21 mouse cellular contexts compared by ENCODE assay signal in genomic region chr3:30453046-30453445, GRCm38 (mm10).
A peak's percentile ranks its signal among the peaks of the same experiment; 100 is the strongest.
DNase-seq lines count a peak whose midpoint lies in the region; ATAC-seq and TF ChIP-seq lines count a peak whose summit lies in the region.
"Had no signal": no experiment of that assay in that cellular context is flagged by ENCODE, and none has a peak within 500 bp of the region (broad histone marks: within the 10 kb centered on the region; RNA-seq: fewer than 3 reads in every experiment).

No protein-coding gene starts in this region.

- no peaks in the 10 kb centered on the region for H3K9me3 ChIP-seq in kidney, postnatal 0 days (replicated peaks; ENCODE audit: low read length)
- no peaks in the 10 kb centered on the region for H3K9me3 ChIP-seq in midbrain, embryonic 13.5 days
- H3K9me3 ChIP-seq: embryonic facial prominence, embryonic 12.5 days; heart, embryonic 10.5 days; midbrain, embryonic 12.5 days had no signal

- no peaks in the 10 kb centered on the region for H3K27me3 ChIP-seq in kidney, postnatal 0 days (ENCODE audit: insufficient read depth, low read length)
- H3K27me3 ChIP-seq in midbrain, embryonic 13.5 days: no peaks in the 10 kb centered on the region
- H3K27me3 ChIP-seq: embryonic facial prominence, embryonic 12.5 days; midbrain, embryonic 12.5 days had no signal

- 46% methylated on average over 6 of the region's 6 CpGs for WGBS in kidney, postnatal 0 days
- 74% methylated on average over 6 of the region's 6 CpGs for WGBS in midbrain, embryonic 13.5 days

- H3K9ac ChIP-seq in kidney, postnatal 0 days (ENCODE audit: low read depth, low read length): no peak overlapping the region
- H3K9ac ChIP-seq in midbrain, embryonic 13.5 days (replicated peaks): no peak overlapping the region
- H3K9ac ChIP-seq: embryonic facial prominence, embryonic 12.5 days; liver, postnatal 0 days; midbrain, embryonic 12.5 days had no signal

- peaks cover 11% of the 10 kb centered on the region for H3K4me1 ChIP-seq in kidney, postnatal 0 days (replicated peaks; ENCODE audit: insufficient read depth, low read length)
- H3K4me1 ChIP-seq in midbrain, embryonic 13.5 days (replicated peaks): peaks cover 11% of the 10 kb centered on the region; the same call in 1 of the 2 replicates

- no peak overlapping the region for H3K4me3 ChIP-seq in kidney, postnatal 0 days (replicated peaks; ENCODE audit: low read depth, low read length)
- H3K4me3 ChIP-seq in midbrain, embryonic 13.5 days (replicated peaks): no peak overlapping the region
- H3K4me3 ChIP-seq: embryonic facial prominence, embryonic 12.5 days; gastrocnemius, adult 2 months; heart, embryonic 10.5 days; left cerebral cortex, adult 2 months; midbrain, embryonic 12.5 days had no signal

- ATAC-seq in kidney, postnatal 0 days (replicated peaks; ENCODE audit: low FRiP score, low read depth): no peak
- no peak for ATAC-seq in midbrain, embryonic 13.5 days
- ATAC-seq: hindbrain, postnatal 0 days; liver, postnatal 0 days; lung, postnatal 0 days had no signal

- no peaks in the 10 kb centered on the region for H3K36me3 ChIP-seq in kidney, postnatal 0 days (ENCODE audit: insufficient read depth, low read length)
- no peaks in the 10 kb centered on the region for H3K36me3 ChIP-seq in midbrain, embryonic 13.5 days
- H3K36me3 ChIP-seq: embryonic facial prominence, embryonic 12.5 days; heart, embryonic 10.5 days; midbrain, embryonic 12.5 days had no signal

- no peak for TF ChIP-seq CTCF in kidney, postnatal 0 days (IDR thresholded peaks at IDR 0.05; ENCODE audit: low read depth)

- H3K4me2 ChIP-seq in kidney, postnatal 0 days (ENCODE audit: low read length): no peak overlapping the region
- H3K4me2 ChIP-seq in midbrain, embryonic 13.5 days (replicated peaks): no peak overlapping the region
- H3K4me2 ChIP-seq: embryonic facial prominence, embryonic 12.5 days; liver, embryonic 11.5 days; midbrain, embryonic 12.5 days had no signal

- H3K27ac ChIP-seq in kidney, postnatal 0 days: peak overlapping the region; percentile 42; the same call in 1 of the 2 replicates
- no peak overlapping the region for H3K27ac ChIP-seq in midbrain, embryonic 13.5 days
- H3K27ac ChIP-seq: embryonic facial prominence, embryonic 12.5 days; gastrocnemius, adult 2 months; heart, embryonic 10.5 days; hindbrain, postnatal 0 days; left cerebral cortex, adult 2 months; midbrain, embryonic 12.5 days; stomach, postnatal 0 days had no signal

- DNase-seq in embryo, embryonic 10 days (ENCODE audit: low spot score): peak; percentile 11
- no peak for DNase-seq in embryo, embryonic 10.5 days (ENCODE audit: low spot score)
- peak; percentile 28 for DNase-seq in kidney, adult 18-20 months
- no peak for DNase-seq in kidney, postnatal 10 days
- DNase-seq in kidney, postnatal 0 days (ENCODE audit: low spot score): no peak
- DNase-seq in retina, postnatal 1 day: peak; percentile 16
- DNase-seq in spleen, postnatal 36 days (ENCODE audit: low spot score in 2 of 2): no peak
- DNase-seq: adrenal gland, postnatal 14 days; cerebellum, adult 2 months; cerebellum, postnatal 25 days; gastrocnemius, adult 2 months; liver, postnatal 0 days had no signal

Comparison
In these comparisons a context has a peak if more than half of its experiments do, and no peak if none do; other contexts are left out.
1. DNase-seq: peak in embryo, embryonic 10 days (single experiment), kidney, adult 18-20 months (single experiment) and retina, postnatal 1 day (single experiment); none in embryo, embryonic 10.5 days (single experiment), kidney, postnatal 10 days (single experiment), kidney, postnatal 0 days (single experiment) and spleen, postnatal 36 days (0 of 2).